Mouse (Mus musculus): ENCODE results near the gene Ctnnb1. TPM values are rescaled to one million over a fixed set of nuclear protein-coding genes. Genes with fewer than 3 reads are reported as not detected.

The Ctnnb1 gene
- total and polyA plus RNA-seq, 3 experiments, result 197 to 383 (median 290) TPM

DNA sequence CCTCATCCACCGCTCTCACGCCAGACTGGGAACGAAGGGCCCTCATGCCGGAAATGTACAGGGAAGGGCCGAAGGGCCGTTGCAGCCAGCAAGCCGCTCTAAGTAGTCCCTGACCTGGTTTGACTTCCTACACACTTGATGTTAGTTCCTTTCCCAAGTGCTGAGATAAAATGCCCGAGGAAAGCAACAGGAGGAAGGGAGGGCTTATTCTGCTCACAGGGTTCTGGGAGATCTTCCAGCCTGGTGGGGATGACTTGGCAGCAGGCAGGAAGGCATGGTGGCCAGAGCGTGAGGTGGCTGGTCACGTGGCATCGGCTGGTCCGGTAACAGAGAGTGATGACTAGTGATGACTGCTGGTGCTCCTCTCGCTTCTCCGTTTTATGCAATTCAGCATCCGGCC is 47.9 kb upstream of the Ctnnb1 start:
- H3K9ac ChIP-seq (ENCODE audit: insufficient read depth, low read depth), result no peak overlapping the region

DNA sequence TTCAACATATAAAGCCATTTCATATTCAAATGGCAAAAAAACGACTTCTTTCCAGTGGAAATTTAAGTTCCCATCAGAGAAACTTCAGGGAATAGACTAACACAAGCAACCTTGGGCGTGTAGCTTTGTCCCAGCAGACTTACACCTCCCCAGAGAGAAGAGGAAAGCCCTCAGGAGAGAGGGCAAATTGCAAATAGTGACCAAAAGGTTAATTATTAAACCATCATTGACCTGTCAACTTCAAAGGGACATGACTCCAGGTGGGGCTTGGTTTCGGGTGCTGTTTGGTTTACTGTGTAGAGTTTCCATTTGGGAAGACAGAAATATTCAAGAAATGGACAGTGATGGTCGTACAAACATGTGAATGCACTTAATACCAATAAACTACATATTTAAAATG is 47.2 kb upstream of the Ctnnb1 start:
- H3K79me2 ChIP-seq (replicated peaks; ENCODE audit: control insufficient read depth, extremely low read depth, insufficient read depth, poor library complexity, severe bottlenecking), result no peaks in the 10 kb centered on the region
- H3K4me1 ChIP-seq (ENCODE audit: control insufficient read depth in 1 of 2, insufficient read depth in 2 of 2), result no peaks in the 10 kb centered on the region
- DNase-seq (ENCODE audit: extremely low read depth), result no peak
- H3K9me3 ChIP-seq (replicated peaks; ENCODE audit: low read length), result no peaks in the 10 kb centered on the region
- TF ChIP-seq ZKSCAN1 (IDR thresholded peaks at IDR 0.05; ENCODE audit: borderline replicate concordance, low read depth, low read length) (no peak), JUND (conservative IDR thresholded peaks at IDR 0.05; ENCODE audit: low read depth, low read length) (no peak), POLR2A (IDR thresholded peaks at IDR 0.05; ENCODE audit: low read depth, low read length) (no peak), SMC3 (IDR thresholded peaks at IDR 0.05; ENCODE audit: low read depth, low read length) (no peak), BHLHE40 (IDR thresholded peaks at IDR 0.05; ENCODE audit: low read depth, low read length) (no peak)
- H3K4me2 ChIP-seq (ENCODE audit: insufficient read depth, low read depth, poor library complexity, severe bottlenecking), result no peak overlapping the region
- no peak overlapping the region for H3K4me3 ChIP-seq (replicated peaks in 1 of 3; ENCODE audit: low read depth in 2 of 3, low read length in 2 of 3, poor library complexity in 1 of 3)
- in situ Hi-C loops (cut with MboI; ENCODE audit: low pct_ligation_motif_present, low pct_unique_long_range_greater_than_20kb, low sequenced_read_pairs), result no loop called here
- H3K9ac ChIP-seq (ENCODE audit: insufficient read depth, low read depth), result no peak overlapping the region
- peaks cover 8% of the 10 kb centered on the region for H3K27me3 ChIP-seq (replicated peaks)
- dilution Hi-C loops (cut with MboI; ENCODE audit: extremely low pct_ligation_motif_present, extremely low pct_unique_long_range_greater_than_20kb, low sequenced_read_pairs), result no loop called here
- H3K36me3 ChIP-seq (replicated peaks in 1 of 2; ENCODE audit: control insufficient read depth in 1 of 2, insufficient read depth in 1 of 2, low read length in 1 of 2), result no peaks in the 10 kb centered on the region
- H3K27ac ChIP-seq (ENCODE audit: insufficient read depth, low read depth), result no peak overlapping the region

More for the DNA sequence above, 47.9 kb upstream of the Ctnnb1 start:
- Histone ChIP-seq H3K9me3 (replicated peaks; ENCODE audit: low read length) (no peaks in the 10 kb centered on the region), H3K4me1 (ENCODE audit: control insufficient read depth in 1 of 2, insufficient read depth in 2 of 2) (no peaks in the 10 kb centered on the region), H3K4me3 (replicated peaks in 1 of 3; ENCODE audit: low read depth in 2 of 3, low read length in 2 of 3, poor library complexity in 1 of 3) (no peak overlapping the region), H3K4me2 (ENCODE audit: insufficient read depth, low read depth, poor library complexity, severe bottlenecking) (no peak overlapping the region), H3K27me3 (replicated peaks) (peaks cover 8% of the 10 kb centered on the region), H3K27ac (ENCODE audit: insufficient read depth, low read depth) (no peak overlapping the region), H3K79me2 (replicated peaks; ENCODE audit: control insufficient read depth, extremely low read depth, insufficient read depth, poor library complexity, severe bottlenecking) (no peaks in the 10 kb centered on the region), H3K36me3 (replicated peaks in 1 of 2; ENCODE audit: control insufficient read depth in 1 of 2, insufficient read depth in 1 of 2, low read length in 1 of 2) (no peaks in the 10 kb centered on the region)
- in situ Hi-C loops (cut with MboI; ENCODE audit: low pct_ligation_motif_present, low pct_unique_long_range_greater_than_20kb, low sequenced_read_pairs), result no loop called here
- dilution Hi-C loops (cut with MboI; ENCODE audit: extremely low pct_ligation_motif_present, extremely low pct_unique_long_range_greater_than_20kb, low sequenced_read_pairs), result no loop called here
- DNase-seq (ENCODE audit: extremely low read depth), result no peak
- TF ChIP-seq MYC (IDR thresholded peaks at IDR 0.05; ENCODE audit: low read depth, low read length) (no peak), CHD1 (IDR thresholded peaks at IDR 0.05; ENCODE audit: low read depth, low read length) (no peak), MEF2A (IDR thresholded peaks at IDR 0.05; ENCODE audit: borderline replicate concordance, low read depth, low read length) (no peak), RCOR1 (conservative IDR thresholded peaks at IDR 0.05; ENCODE audit: low read depth, low read length) (no peak), USF1 (IDR thresholded peaks at IDR 0.05; ENCODE audit: low read depth, low read length) (no peak), ETS1 (conservative IDR thresholded peaks at IDR 0.05; ENCODE audit: low read depth, low read length) (no peak), POLR2A (IDR thresholded peaks at IDR 0.05; ENCODE audit: low read depth, low read length) (no peak), NRF1 (IDR thresholded peaks at IDR 0.05; ENCODE audit: low read depth, low read length) (no peak), TCF12 (IDR thresholded peaks at IDR 0.05; ENCODE audit: low read depth, low read length) (no peak), MXI1 (IDR thresholded peaks at IDR 0.05; ENCODE audit: low read depth, low read length) (no peak), SMC3 (IDR thresholded peaks at IDR 0.05; ENCODE audit: low read depth, low read length) (no peak), ZKSCAN1 (IDR thresholded peaks at IDR 0.05; ENCODE audit: borderline replicate concordance, low read depth, low read length) (no peak), ZMIZ1 (IDR thresholded peaks at IDR 0.05; ENCODE audit: low read depth, low read length) (no peak), JUN (IDR thresholded peaks at IDR 0.05; ENCODE audit: insufficient read depth, low read depth, low read length) (no peak), KAT2A (IDR thresholded peaks at IDR 0.05; ENCODE audit: insufficient replicate concordance, low read length) (no peak), MAFK (IDR thresholded peaks at IDR 0.05; ENCODE audit: insufficient replicate concordance, low read length) (no peak), MAZ (IDR thresholded peaks at IDR 0.05; ENCODE audit: low read depth, low read length) (no peak)
